Mouse (Mus musculus): ENCODE results near the gene Cfdp1.

Cfdp1 gene

GRCm38 (mm10) chr8:111793324-111793917 lies 60.7 kb downstream of the Cfdp1 start:
- no peak for DNase-seq (ENCODE audit: low spot score)

GRCm38 (mm10) chr8:111789639-111790038 lies 64.5 kb downstream of the Cfdp1 start:
- DNase-seq (ENCODE audit: low spot score) = no peak

GRCm38 (mm10) chr8:111789200-111789599 lies 64.9 kb downstream of the Cfdp1 start:
- no peak for DNase-seq (ENCODE audit: low spot score)

- DNase-seq (ENCODE audit: low spot score) = no peak
These were observed 65.6 kb downstream of the Cfdp1 start for GRCm38 (mm10) chr8:111788497-111788896.

- DNase-seq (ENCODE audit: low spot score) = no peak
These were observed 66.0 kb downstream of the Cfdp1 start for GRCm38 (mm10) chr8:111788085-111788484.

- DNase-seq (ENCODE audit: low spot score) = no peak
These were observed 66.4 kb downstream of the Cfdp1 start for GRCm38 (mm10) chr8:111787683-111788082.

GRCm38 (mm10) chr8:111786701-111787588 lies 67.1 kb downstream of the Cfdp1 start:
- no peak for DNase-seq (ENCODE audit: low spot score)

- no peak for DNase-seq (ENCODE audit: low spot score)
These were observed 68.0 kb downstream of the Cfdp1 start for GRCm38 (mm10) chr8:111786116-111786515.

GRCm38 (mm10) chr8:111782671-111783394 lies 71.3 kb downstream of the Cfdp1 start:
- DNase-seq (ENCODE audit: low spot score) = no peak

GRCm38 (mm10) chr8:111782161-111782560 lies 71.9 kb downstream of the Cfdp1 start:
- DNase-seq (ENCODE audit: low spot score) = no peak

GRCm38 (mm10) chr8:111780697-111781424 lies 73.2 kb downstream of the Cfdp1 start:
- DNase-seq (ENCODE audit: low spot score) = no peak

- no peak for DNase-seq (ENCODE audit: low spot score)
These were observed 74.4 kb downstream of the Cfdp1 start for GRCm38 (mm10) chr8:111779690-111780089.

GRCm38 (mm10) chr8:111778801-111779200 lies 75.3 kb downstream of the Cfdp1 start:
- DNase-seq (ENCODE audit: low spot score) = no peak

GRCm38 (mm10) chr8:111776492-111776891 lies 77.6 kb downstream of the Cfdp1 start:
- DNase-seq (ENCODE audit: low spot score) = no peak

GRCm38 (mm10) chr8:111775766-111776165 lies 78.3 kb downstream of the Cfdp1 start:
- no peak for DNase-seq (ENCODE audit: low spot score)

GRCm38 (mm10) chr8:111773476-111773875 lies 80.6 kb downstream of the Cfdp1 start:
- no peak for DNase-seq (ENCODE audit: low spot score)

GRCm38 (mm10) chr8:111773057-111773456 lies 81.0 kb downstream of the Cfdp1 start:
- DNase-seq (ENCODE audit: low spot score) = no peak

GRCm38 (mm10) chr8:111772083-111772482 lies 82.0 kb downstream of the Cfdp1 start:
- no peak for DNase-seq (ENCODE audit: low spot score)

- no peak for DNase-seq (ENCODE audit: low spot score)
These were observed 82.5 kb downstream of the Cfdp1 start for GRCm38 (mm10) chr8:111771625-111772020.

GRCm38 (mm10) chr8:111770958-111771624 lies 83.0 kb downstream of the Cfdp1 start:
- no peak for DNase-seq (ENCODE audit: low spot score)

- DNase-seq (ENCODE audit: low spot score) = no peak
These were observed 84.2 kb downstream of the Cfdp1 start for GRCm38 (mm10) chr8:111769764-111770428.

All from c-Kit-positive CD71-positive TER-119-positive erythroid progenitor cells, embryonic 14.5 days (primary cell).